Mouse (Mus musculus): Measurements from ENCODE around the gene Nuak1.

GRCm38 (mm10) chr10:84357593-84357992, 82.8 kb downstream of the Nuak1 start:
- TF ChIP-seq CTCF (conservative IDR thresholded peaks at IDR 0.05; ENCODE audit: low read length) (no peak), NANOG (IDR thresholded peaks at IDR 0.05; ENCODE audit: borderline replicate concordance, low read length) (no peak)

Data from E14TG2a.4 (cell line).